8 mouse cellular contexts compared by ENCODE assay signal in genomic region chr16:17669886-17670285, GRCm38 (mm10).
"Had no signal": no experiment of that assay in that cellular context is flagged by ENCODE, and none has a peak within 500 bp of the region (broad histone marks: within the 10 kb centered on the region; RNA-seq: fewer than 3 reads in every experiment).

No protein-coding gene starts in this region.

- DNase-seq: kidney, postnatal 36 days; liver, postnatal 0 days; lung, postnatal 14 days; retina, postnatal 1 day; right cerebral cortex, postnatal 4 days; spleen, adult 18-20 months; thymus, adult 18-20 months; thymus, postnatal 36 days had no signal
